Mouse (Mus musculus): ENCODE measurements around the gene Rabgap1l. TPM values are rescaled to one million over a fixed set of nuclear protein-coding genes. Genes with fewer than 3 reads are reported as not detected.

The Rabgap1l gene
- total RNA-seq, 2 experiments from 2014 or later, result 28.0 to 34.7 TPM

- DNase-seq (ENCODE audit: low spot score in 2 of 2), result no peak
Measured at GRCm38 (mm10) chr1:160320690-160321089, 472.3 kb downstream of the Rabgap1l start.

- no peak for DNase-seq (ENCODE audit: low spot score in 2 of 2)
Measured at GRCm38 (mm10) chr1:160318057-160318725, 474.8 kb downstream of the Rabgap1l start.

DNA sequence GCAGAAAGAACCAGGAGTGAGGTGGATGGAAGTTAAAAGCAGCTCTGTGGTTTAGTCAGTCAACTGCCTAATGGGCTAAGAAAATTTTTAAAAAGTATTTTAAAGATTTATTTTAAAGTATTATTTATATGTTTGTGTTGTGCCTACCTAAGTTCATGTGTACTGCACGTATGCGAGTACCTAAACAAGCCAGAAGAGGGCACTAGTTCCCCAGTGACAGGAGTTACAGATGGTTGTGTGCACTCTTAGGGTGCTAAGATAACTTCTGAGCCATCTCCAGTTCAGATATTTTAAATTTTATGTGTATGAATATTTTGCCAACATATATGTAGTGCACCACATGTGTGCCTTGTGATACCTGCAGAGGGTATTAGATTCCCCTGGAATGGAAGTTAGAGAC, 476.8 kb downstream of the Rabgap1l start:
- no peak for DNase-seq (ENCODE audit: low spot score in 2 of 2)

GRCm38 (mm10) chr1:160312658-160313057, 480.4 kb downstream of the Rabgap1l start:
- no peak for DNase-seq (ENCODE audit: low spot score in 2 of 2)

GRCm38 (mm10) chr1:160311861-160312260, 481.1 kb downstream of the Rabgap1l start:
- no peak for DNase-seq (ENCODE audit: low spot score in 2 of 2)

GRCm38 (mm10) chr1:160309951-160310350, 483.1 kb downstream of the Rabgap1l start:
- DNase-seq (ENCODE audit: low spot score in 2 of 2), result no peak

- no peak for DNase-seq (ENCODE audit: low spot score in 2 of 2)
Measured at GRCm38 (mm10) chr1:160308996-160309395, 484.0 kb downstream of the Rabgap1l start.

DNA sequence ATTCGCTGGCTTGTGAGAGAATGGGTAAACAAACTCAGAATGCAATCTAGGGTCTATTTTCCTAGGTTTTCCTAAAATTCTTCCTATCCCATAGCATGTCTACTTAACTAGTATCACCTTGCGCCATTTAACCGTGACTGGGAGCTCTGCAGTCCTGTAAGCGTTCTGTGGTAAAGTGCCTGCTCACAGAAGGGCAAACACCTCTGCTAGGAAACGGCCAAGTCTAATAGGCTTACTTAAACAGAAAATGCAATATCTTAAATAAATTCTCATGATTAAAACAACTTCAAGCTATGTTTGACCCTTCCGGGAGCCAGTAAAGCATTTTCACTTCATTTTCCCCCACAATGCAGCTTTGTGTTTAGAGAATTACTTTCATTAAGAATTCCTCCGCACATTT, 484.5 kb downstream of the Rabgap1l start:
- no peak for DNase-seq (ENCODE audit: low spot score in 2 of 2)

- DNase-seq (ENCODE audit: low spot score in 2 of 2), result no peak
Measured at GRCm38 (mm10) chr1:160306866-160307616, 486.0 kb downstream of the Rabgap1l start.

DNA sequence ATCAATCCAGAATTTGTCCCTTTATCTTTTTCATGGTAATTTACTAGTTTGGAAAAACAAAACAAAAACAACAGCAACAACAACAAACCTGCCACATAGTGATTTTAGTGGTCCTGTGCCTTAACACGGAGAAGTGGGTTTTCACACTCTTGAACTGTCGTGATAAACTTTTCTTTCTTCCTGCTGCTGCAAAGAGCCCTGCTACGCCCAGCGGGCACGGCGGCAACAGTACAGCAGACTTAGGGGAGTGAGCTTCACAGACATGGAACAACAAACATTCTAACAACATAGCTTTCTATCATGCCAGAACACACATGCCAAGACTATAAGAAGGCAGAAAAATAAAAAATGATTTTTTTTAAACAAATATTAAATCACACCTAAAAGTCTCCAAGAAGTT, 486.7 kb downstream of the Rabgap1l start:
- DNase-seq (ENCODE audit: low spot score in 2 of 2), result no peak

DNA sequence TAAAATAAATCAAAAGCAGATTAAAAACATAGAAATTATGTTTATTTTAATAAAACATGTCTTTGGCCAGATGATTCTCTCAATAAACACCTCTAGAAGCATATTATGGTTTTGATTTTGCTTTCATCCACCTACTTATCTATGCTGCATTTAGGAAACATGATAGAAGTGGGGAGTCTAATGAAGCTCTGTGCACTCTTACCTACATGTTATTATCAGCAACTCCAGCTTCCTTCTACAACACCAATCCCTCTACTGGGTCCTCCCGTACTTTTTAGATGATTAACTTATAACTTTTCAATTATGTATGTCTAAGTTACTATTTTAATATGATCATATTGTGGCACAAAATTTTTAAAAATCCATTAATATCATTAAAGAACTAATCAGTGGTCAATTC, 487.2 kb downstream of the Rabgap1l start:
- no peak for DNase-seq (ENCODE audit: low spot score in 2 of 2)

- no peak for DNase-seq (ENCODE audit: low spot score in 2 of 2)
Measured at GRCm38 (mm10) chr1:160304969-160305498, 488.0 kb downstream of the Rabgap1l start.

DNA sequence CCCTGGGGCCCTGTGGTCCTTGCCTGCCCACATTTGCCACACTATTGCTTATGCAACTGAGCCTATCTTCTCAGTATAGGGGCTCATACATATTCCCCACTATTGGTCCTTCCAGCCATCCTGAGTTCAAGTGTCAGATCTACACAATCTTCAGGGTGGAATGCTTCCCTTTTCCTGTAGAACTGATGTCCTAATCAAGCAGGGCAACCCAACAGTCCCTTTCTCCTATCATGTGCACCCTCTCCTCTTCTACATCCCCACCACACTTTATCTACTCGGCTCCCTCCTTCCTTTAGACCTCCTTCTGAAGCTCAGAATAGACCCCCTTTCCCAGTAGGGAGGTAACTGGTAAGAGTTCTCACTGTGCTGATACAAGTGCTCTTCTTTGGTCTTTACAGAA, 490.7 kb downstream of the Rabgap1l start:
- DNase-seq (ENCODE audit: low spot score in 2 of 2), result no peak

- DNase-seq (ENCODE audit: low spot score in 2 of 2), result no peak
Measured at GRCm38 (mm10) chr1:160301156-160301555, 491.9 kb downstream of the Rabgap1l start.

- DNase-seq (ENCODE audit: low spot score in 2 of 2), result no peak
Measured at GRCm38 (mm10) chr1:160300704-160301103, 492.3 kb downstream of the Rabgap1l start.

- no peak for DNase-seq (ENCODE audit: low spot score in 2 of 2)
Measured at GRCm38 (mm10) chr1:160299979-160300378, 493.0 kb downstream of the Rabgap1l start.

GRCm38 (mm10) chr1:160298893-160299292, 494.1 kb downstream of the Rabgap1l start:
- no peak for DNase-seq (ENCODE audit: low spot score in 2 of 2)

- DNase-seq (ENCODE audit: low spot score in 2 of 2), result no peak
Measured at GRCm38 (mm10) chr1:160297701-160298100, 495.3 kb downstream of the Rabgap1l start.

DNA sequence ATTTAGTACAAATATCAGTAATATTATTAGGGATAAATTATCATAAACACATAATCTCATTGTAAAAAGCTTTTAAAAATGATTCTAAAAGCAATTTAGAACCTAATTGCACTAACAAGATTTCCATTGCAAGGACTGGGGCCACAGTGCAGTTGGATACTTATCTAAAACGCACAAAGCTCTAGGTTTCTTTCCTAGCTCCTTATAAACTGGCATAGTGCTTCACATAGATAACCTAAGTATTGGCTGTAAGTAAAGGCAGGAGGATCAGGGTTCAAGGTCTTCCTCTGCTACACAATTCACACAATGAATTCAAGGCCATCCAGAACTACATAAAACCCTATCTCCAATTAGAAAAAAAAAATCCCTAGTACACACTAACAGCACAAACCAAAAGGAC, 497.7 kb downstream of the Rabgap1l start:
- no peak for DNase-seq (ENCODE audit: low spot score in 2 of 2)

DNA sequence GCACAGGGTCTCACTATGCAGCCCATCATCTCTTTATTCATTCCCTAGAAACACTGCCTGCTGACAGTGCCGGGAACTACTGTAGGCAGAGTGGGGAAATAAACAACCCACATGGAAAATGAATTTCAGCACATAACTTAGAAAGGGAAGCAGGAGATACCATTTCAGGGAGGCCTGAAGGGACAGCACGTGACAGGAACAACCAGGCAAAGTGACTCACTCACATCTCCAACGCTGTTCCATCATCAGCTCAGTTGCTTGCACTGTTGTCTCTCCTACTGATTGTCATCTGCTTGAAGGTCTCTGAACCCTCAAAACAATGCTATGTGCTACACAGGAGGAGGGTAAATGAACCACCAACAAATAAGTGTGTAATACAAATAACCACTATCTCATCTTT, 499.5 kb downstream of the Rabgap1l start:
- no peak for DNase-seq (ENCODE audit: low spot score in 2 of 2)

DNA sequence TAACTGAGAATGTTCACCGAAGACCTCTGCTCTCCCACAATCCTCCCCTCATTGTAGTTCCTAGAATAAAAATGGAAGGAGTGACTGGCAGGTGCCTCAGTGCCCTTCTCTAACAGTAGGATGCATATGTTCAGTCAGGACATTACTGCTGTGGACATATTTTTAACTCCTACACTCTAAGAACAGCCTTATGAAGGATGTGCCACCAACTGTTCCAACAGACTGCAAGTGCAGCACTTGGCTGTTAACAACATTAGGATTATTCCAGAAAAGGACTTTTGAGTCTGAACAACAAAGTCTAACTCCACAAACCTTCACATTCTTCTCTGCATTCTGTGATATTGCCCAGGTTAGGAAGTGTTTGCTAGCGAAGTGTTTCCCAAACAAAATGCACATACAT, 501.0 kb downstream of the Rabgap1l start:
- no peak for DNase-seq (ENCODE audit: low spot score in 2 of 2)

- no peak for DNase-seq (ENCODE audit: low spot score in 2 of 2)
Measured at GRCm38 (mm10) chr1:160290242-160290641, 502.8 kb downstream of the Rabgap1l start.
